Mouse (Mus musculus): ENCODE results near the gene Mif4gd.
A peak's percentile ranks its signal among the peaks of the same experiment; 100 is the strongest.

DNA sequence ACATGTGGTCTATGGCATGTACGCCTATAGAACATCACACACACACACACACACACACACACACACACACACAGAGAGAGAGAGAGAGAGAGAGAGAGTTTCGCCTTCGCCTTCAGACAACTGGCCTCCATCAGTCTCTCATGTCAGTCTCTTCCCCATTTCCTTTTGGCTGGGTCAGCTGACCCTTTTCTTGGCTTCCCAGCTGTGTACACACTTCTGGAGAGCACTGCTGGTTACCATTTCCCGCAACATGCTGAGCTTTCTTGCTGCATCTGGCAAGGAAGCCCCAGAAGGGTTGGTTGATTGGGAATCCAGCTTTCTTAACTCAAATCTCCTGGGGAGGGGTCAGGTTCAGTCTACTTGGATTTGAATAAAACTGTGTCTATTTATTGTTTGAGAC is 21.3 kb upstream of the Mif4gd start:
- TF ChIP-seq NELFE (IDR thresholded peaks at IDR 0.05; ENCODE audit: low read depth, low read length) = no peak
- TF ChIP-seq CTCF (IDR thresholded peaks at IDR 0.05 in 2 of 3, conservative IDR thresholded peaks at IDR 0.05 in 1 of 3; ENCODE audit: control insufficient read depth in 1 of 3, insufficient read depth in 1 of 3, low read depth in 2 of 3, low read length in 3 of 3, poor library complexity in 1 of 3, severe bottlenecking in 1 of 3) = no peak
- no peak for TF ChIP-seq MAFK (IDR thresholded peaks at IDR 0.05; ENCODE audit: borderline replicate concordance, low read depth, low read length)
- no peak for TF ChIP-seq TCF12 (IDR thresholded peaks at IDR 0.05; ENCODE audit: low read depth, low read length)
- TF ChIP-seq POLR2A (IDR thresholded peaks at IDR 0.05; ENCODE audit: control insufficient read depth in 1 of 2, insufficient read depth in 1 of 2, low read depth in 1 of 2, low read length in 2 of 2, poor library complexity in 1 of 2) = no peak
- no peak for TF ChIP-seq ZC3H11A (IDR thresholded peaks at IDR 0.05; ENCODE audit: low read depth, low read length)
- no peak for TF ChIP-seq RCOR1 (IDR thresholded peaks at IDR 0.05; ENCODE audit: low read depth, low read length)
- TF ChIP-seq EP300 (IDR thresholded peaks at IDR 0.05; ENCODE audit: low read depth in 1 of 2, low read length in 2 of 2) = no peak
- TF ChIP-seq USF1 (IDR thresholded peaks at IDR 0.05; ENCODE audit: low read depth, low read length) = peak; percentile 75
- no peak for TF ChIP-seq POLR2AphosphoS5 (IDR thresholded peaks at IDR 0.05; ENCODE audit: borderline replicate concordance, low read depth, low read length)
- no peak for TF ChIP-seq MAX (IDR thresholded peaks at IDR 0.05; ENCODE audit: low read length)
- TF ChIP-seq TBP (IDR thresholded peaks at IDR 0.05; ENCODE audit: low read depth, low read length) = no peak
- no peak for TF ChIP-seq TAL1 (IDR thresholded peaks at IDR 0.05; ENCODE audit: low read length)
- TF ChIP-seq E2F4 (IDR thresholded peaks at IDR 0.05; ENCODE audit: borderline replicate concordance, low read depth, low read length) = no peak

Data from MEL (cell line).